Mouse (Mus musculus): ENCODE measurements around the gene Prr14. TPM values are rescaled to one million over a fixed set of nuclear protein-coding genes. Genes with fewer than 3 reads are reported as not detected.

Gene Prr14
- polyA plus RNA-seq, 1 experiment from 2014 or later = 46.0 TPM

DNA sequence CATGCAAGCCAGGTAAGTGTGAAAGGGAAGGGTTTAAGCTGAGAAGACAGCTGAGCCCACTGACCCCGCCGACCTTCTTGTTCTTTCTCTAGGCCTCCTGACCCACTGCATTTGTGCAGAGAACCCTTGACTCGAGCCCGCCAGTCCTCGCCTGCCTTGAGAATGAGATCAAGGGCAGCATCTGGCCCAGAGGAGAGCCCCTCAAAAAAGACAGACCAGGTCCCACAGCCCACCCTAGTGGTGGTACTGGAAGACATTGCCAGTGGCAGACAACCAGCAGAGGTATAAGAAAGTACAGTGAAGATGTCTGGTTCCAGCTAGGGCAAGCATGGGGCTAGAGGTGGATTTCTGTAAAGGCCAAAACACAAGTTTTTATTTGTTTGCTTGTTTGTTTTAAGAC, 14.3 kb downstream of the Prr14 start:
- Histone ChIP-seq H3K27me3 (no peaks in the 10 kb centered on the region), H3K9ac (no peak overlapping the region), H3K4me1 (peaks cover 20% of the 10 kb centered on the region), H3K9me3 (no peaks in the 10 kb centered on the region), H3K27ac (no peak overlapping the region), H3K36me3 (peaks cover 39% of the 10 kb centered on the region), H3K4me3 (0 out of 2 replicates have a peak overlapping the region, but pooled peaks have one; percentile 2), H3K4me2 (no peak overlapping the region)
- no peak for ATAC-seq (ENCODE audit: insufficient number of reproducible peaks, insufficient read depth, low FRiP score, low TSS enrichment, low read depth)
- WGBS = 89% methylated on average over 5 of the region's 5 CpGs

- 82% methylated on average over 6 of the region's 6 CpGs for WGBS
- Histone ChIP-seq H3K4me3 (no peak overlapping the region), H3K36me3 (peaks cover 33% of the 10 kb centered on the region), H3K4me2 (no peak overlapping the region), H3K27ac (no peak overlapping the region), H3K4me1 (peaks cover 16% of the 10 kb centered on the region), H3K9ac (no peak overlapping the region), H3K27me3 (no peaks in the 10 kb centered on the region), H3K9me3 (no peaks in the 10 kb centered on the region)
- ATAC-seq (ENCODE audit: insufficient number of reproducible peaks, insufficient read depth, low FRiP score, low TSS enrichment, low read depth) = no peak
These were observed 15.1 kb downstream of the Prr14 start for GRCm38 (mm10) chr7:127474378-127475070.

DNA sequence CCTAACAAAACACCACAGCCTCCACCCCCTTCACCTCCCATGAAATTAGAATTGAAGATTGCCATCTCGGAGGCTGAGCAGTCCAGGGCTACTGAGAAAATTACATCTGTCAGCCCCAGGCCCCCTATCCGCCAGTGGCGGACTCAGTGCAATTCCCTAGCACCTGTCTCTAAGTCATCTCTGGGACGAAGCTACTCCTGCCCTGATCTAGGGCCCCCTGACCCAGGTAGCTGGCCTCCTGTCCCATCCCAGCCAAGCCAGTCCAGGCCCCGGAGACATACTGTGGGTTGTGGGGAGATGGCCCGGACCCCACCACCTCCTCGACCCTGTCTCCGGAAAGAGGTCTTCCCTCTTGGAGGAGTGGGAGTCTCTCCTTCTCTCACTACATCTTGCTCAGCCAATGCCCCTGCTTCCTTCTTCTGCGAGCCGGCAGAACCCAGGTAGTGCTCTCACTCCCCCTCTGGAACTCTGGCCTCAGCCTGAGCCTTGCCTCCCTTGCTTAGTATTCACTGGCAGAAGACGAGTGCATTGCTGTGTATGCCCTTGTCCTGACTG, 15.9 kb downstream of the Prr14 start:
- WGBS = 94% methylated on average over 11 of the region's 11 CpGs
- H3K36me3 ChIP-seq = peaks cover 34% of the 10 kb centered on the region
- H3K4me1 ChIP-seq = peaks cover 23% of the 10 kb centered on the region
- no peaks in the 10 kb centered on the region for H3K9me3 ChIP-seq
- 0 out of 2 replicates have a peak overlapping the region, but pooled peaks have one; percentile 16 for H3K9ac ChIP-seq
- H3K4me2 ChIP-seq = no peak overlapping the region
- no peak overlapping the region for H3K27ac ChIP-seq
- H3K4me3 ChIP-seq = no peak overlapping the region
- no peaks in the 10 kb centered on the region for H3K27me3 ChIP-seq
- ATAC-seq (ENCODE audit: insufficient number of reproducible peaks, insufficient read depth, low FRiP score, low TSS enrichment, low read depth) = no peak

DNA sequence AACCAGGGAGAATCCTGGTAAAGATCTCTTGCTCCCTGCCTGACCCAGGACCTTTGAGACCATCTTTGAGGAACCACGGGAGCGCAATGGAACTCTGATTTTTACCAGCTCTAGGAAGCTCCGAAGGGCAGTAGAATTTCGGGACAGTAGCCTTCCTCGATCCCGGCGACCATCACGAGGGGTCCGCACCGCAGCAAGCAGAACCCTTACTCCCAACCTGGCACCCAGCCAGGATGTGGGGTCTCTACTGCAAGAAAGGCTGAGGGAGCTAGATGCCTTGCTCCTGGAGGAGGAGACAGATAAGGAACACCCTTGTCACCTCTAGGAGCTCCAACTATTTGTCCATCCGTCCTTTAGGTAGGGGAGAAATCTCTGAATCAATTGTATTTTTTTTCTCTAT, 16.9 kb downstream of the Prr14 start:
- H3K4me1 ChIP-seq = peaks cover 34% of the 10 kb centered on the region
- no peak overlapping the region for H3K4me2 ChIP-seq
- no peaks in the 10 kb centered on the region for H3K9me3 ChIP-seq
- H3K4me3 ChIP-seq = no peak overlapping the region
- ATAC-seq (ENCODE audit: insufficient number of reproducible peaks, insufficient read depth, low FRiP score, low TSS enrichment, low read depth) = no peak
- 93% methylated on average over 11 of the region's 11 CpGs for WGBS
- H3K27ac ChIP-seq = no peak overlapping the region
- H3K36me3 ChIP-seq = peaks cover 44% of the 10 kb centered on the region
- no peaks in the 10 kb centered on the region for H3K27me3 ChIP-seq
- no peak overlapping the region for H3K9ac ChIP-seq

DNA sequence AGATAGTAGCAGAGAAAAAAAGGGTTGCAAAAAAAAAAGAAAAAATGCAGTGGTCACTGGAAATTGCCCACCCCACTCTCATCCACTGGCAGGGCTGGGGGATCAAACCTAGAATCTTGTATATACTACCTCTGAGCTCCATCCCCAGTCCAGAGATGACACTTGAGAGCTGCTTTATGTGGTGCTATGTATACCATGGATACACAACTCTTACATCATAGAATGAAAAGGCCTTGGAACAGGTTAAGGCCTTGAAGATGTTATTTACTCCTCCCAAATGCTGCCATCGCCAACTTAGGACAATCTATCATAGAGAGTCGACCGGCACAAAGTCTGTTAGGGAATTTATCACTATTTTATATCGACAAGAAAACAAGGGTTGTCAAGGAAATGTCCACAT, 17.4 kb downstream of the Prr14 start:
- WGBS = 81% methylated on average over 4 of the region's 4 CpGs
- H3K36me3 ChIP-seq = peaks cover 48% of the 10 kb centered on the region
- no peak for ATAC-seq (ENCODE audit: insufficient number of reproducible peaks, insufficient read depth, low FRiP score, low TSS enrichment, low read depth)

GRCm38 (mm10) chr7:127477687-127478634, 18.6 kb downstream of the Prr14 start:
- ATAC-seq (ENCODE audit: insufficient number of reproducible peaks, insufficient read depth, low FRiP score, low TSS enrichment, low read depth) = peak; percentile 93
- peak overlapping the region; percentile 99 for H3K4me3 ChIP-seq
- peak overlapping the region; percentile 98 for H3K27ac ChIP-seq
- H3K36me3 ChIP-seq = peaks cover 58% of the 10 kb centered on the region
- peak overlapping the region; percentile 98 for H3K9ac ChIP-seq
- under 1% methylated on average over 50 of the region's 50 CpGs for WGBS
- H3K4me1 ChIP-seq = peaks cover 26% of the 10 kb centered on the region
- H3K4me2 ChIP-seq = peak overlapping the region; percentile 98
- no peaks in the 10 kb centered on the region for H3K9me3 ChIP-seq
- no peaks in the 10 kb centered on the region for H3K27me3 ChIP-seq

More for the DNA sequence above, 17.4 kb downstream of the Prr14 start:
- peaks cover 34% of the 10 kb centered on the region for H3K4me1 ChIP-seq
- H3K27me3 ChIP-seq = no peaks in the 10 kb centered on the region
- peak overlapping the region; percentile 98 for H3K9ac ChIP-seq
- H3K9me3 ChIP-seq = no peaks in the 10 kb centered on the region
- H3K4me3 ChIP-seq = peak overlapping the region; percentile 99
- peak overlapping the region; percentile 98 for H3K27ac ChIP-seq
- peak overlapping the region; percentile 98 for H3K4me2 ChIP-seq

DNA sequence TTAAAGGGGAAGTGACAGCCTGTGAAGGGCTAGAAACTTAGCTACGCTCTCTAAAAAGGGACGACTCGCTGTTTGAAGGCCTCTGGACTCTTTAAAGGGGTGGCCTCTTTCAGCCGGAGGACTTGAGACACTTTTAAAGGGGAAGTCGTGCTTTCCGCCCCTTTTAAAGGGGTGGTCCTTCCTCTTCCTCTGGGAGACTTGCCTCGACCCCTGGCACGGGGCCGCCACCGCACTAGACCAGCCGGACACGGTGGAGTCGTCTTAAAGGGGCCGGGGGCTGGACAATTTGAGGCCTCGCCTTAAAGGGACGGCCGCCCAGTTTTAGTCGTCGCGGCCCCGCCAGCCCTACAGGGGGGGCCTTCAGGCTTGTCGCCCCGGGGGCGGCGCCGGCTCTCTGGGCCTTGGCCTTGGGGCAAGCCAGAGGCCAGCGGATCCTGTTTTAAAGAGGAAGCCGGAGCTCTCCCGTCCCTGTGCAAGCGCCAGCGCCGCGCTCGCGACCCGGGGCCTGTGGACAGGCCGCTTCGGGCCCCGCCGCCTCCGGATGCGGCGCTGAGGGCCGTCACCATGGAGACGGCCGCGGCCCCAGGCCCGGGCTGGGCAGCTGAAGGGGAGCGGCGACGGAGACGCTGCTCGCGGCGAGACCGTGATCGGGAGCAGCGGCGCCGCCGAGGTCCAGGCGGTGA, 19.4 kb downstream of the Prr14 start, which contains the start of gene Fbrs:
Gene Fbrs, plus strand, starts transcription at position 565 of the 683 bp plus-strand sequence.
- peak; percentile 66 for ATAC-seq (ENCODE audit: insufficient number of reproducible peaks, insufficient read depth, low FRiP score, low TSS enrichment, low read depth)
- peaks cover 61% of the 10 kb centered on the region for H3K36me3 ChIP-seq
- no peaks in the 10 kb centered on the region for H3K27me3 ChIP-seq
- peak within 1 kb of the TSS; percentile 99 for H3K4me3 ChIP-seq
- H3K9me3 ChIP-seq = no peaks in the 10 kb centered on the region
- under 1% methylated on average over 62 of the region's 62 CpGs for WGBS
- peak within 1 kb of the TSS; percentile 98 for H3K9ac ChIP-seq
- H3K4me2 ChIP-seq = peak within 1 kb of the TSS; percentile 98
- H3K4me1 ChIP-seq = peaks cover 26% of the 10 kb centered on the region
- H3K27ac ChIP-seq = peak within 1 kb of the TSS; percentile 98

- H3K27ac ChIP-seq = peak overlapping the region; percentile 98
- peaks cover 61% of the 10 kb centered on the region for H3K36me3 ChIP-seq
- ATAC-seq (ENCODE audit: insufficient number of reproducible peaks, insufficient read depth, low FRiP score, low TSS enrichment, low read depth) = no peak
- 4% methylated on average over 48 of the region's 48 CpGs for WGBS
- H3K9ac ChIP-seq = peak overlapping the region; percentile 98
- peak overlapping the region; percentile 99 for H3K4me3 ChIP-seq
- no peaks in the 10 kb centered on the region for H3K27me3 ChIP-seq
- H3K4me1 ChIP-seq = peaks cover 26% of the 10 kb centered on the region
- no peaks in the 10 kb centered on the region for H3K9me3 ChIP-seq
- H3K4me2 ChIP-seq = peak overlapping the region; percentile 98
These were observed 20.2 kb downstream of the Prr14 start for GRCm38 (mm10) chr7:127479318-127480225.

- H3K36me3 ChIP-seq = peaks cover 61% of the 10 kb centered on the region
- no peak overlapping the region for H3K27ac ChIP-seq
- H3K9ac ChIP-seq = peak overlapping the region; percentile 98
- H3K9me3 ChIP-seq = no peaks in the 10 kb centered on the region
- no peak for ATAC-seq (ENCODE audit: insufficient number of reproducible peaks, insufficient read depth, low FRiP score, low TSS enrichment, low read depth)
- 55% methylated on average over 2 of the region's 2 CpGs for WGBS
- peak overlapping the region; percentile 98 for H3K4me2 ChIP-seq
- H3K27me3 ChIP-seq = no peaks in the 10 kb centered on the region
- peak overlapping the region; percentile 99 for H3K4me3 ChIP-seq
- peaks cover 26% of the 10 kb centered on the region for H3K4me1 ChIP-seq
These were observed 20.9 kb downstream of the Prr14 start for GRCm38 (mm10) chr7:127480321-127480720.

DNA sequence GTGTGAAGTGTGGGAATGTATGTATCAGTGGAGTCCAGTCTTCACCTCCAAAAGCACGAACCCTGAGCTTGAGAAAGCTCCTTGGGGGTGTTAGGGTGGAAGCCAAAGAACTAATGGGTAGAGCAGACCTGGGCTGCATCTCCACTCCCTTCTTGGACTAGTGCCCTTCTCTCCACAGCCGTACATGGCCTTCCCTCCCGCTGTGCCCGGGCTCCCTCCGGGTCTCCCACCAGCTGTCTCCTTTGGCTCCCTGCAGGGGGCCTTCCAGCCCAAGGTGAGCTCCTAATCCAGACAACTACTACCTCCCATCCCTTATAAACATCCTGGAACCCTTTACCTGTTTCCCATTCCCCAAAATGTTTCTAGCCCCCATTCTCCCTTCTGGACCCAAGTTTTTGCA, 26.0 kb downstream of the Prr14 start:
- WGBS = 94% methylated on average over 5 of the region's 5 CpGs

More for the DNA sequence above, 26.0 kb downstream of the Prr14 start:
- ATAC-seq (ENCODE audit: insufficient number of reproducible peaks, insufficient read depth, low FRiP score, low TSS enrichment, low read depth) = no peak
- Histone ChIP-seq H3K9ac (peak overlapping the region; percentile 32; the same call in 1 of the 2 replicates), H3K4me3 (no peak overlapping the region), H3K27me3 (no peaks in the 10 kb centered on the region), H3K27ac (no peak overlapping the region), H3K4me1 (peaks cover 9% of the 10 kb centered on the region), H3K36me3 (peaks cover 95% of the 10 kb centered on the region), H3K4me2 (no peak overlapping the region), H3K9me3 (no peaks in the 10 kb centered on the region)

Measured in embryonic facial prominence, embryonic 13.5 days (tissue).